Mouse (Mus musculus) gastrocnemius, postnatal 10 days (tissue): ENCODE data around the gene A730071L15Rik. TPM values are rescaled to one million over a fixed set of nuclear protein-coding genes. Genes with fewer than 3 reads are reported as not detected.
A peak's percentile ranks its signal among the peaks of the same experiment; 100 is the strongest.

Experiments used
- DNase-seq: peaks from one replicate; pipeline ENCODE4 v3.0.0; 2021; ENCODE audit warnings: mixed read lengths
- long read RNA-seq, 2 experiments: library from polyadenylated mRNA; stranded (forward); transcript quantifications; one replicate each; pipeline ENCODE4 v2.0.0; 2021
- total RNA-seq, 2 experiments: library from RNA; stranded (reverse); gene quantifications; 2 replicates each; pipeline ENCODE4 v1.2.3; 2021

A730071L15Rik gene
- total RNA-seq: not detected
- long read RNA-seq, experiment 1: 0 reads
- long read RNA-seq, experiment 2: 0 reads

DNA sequence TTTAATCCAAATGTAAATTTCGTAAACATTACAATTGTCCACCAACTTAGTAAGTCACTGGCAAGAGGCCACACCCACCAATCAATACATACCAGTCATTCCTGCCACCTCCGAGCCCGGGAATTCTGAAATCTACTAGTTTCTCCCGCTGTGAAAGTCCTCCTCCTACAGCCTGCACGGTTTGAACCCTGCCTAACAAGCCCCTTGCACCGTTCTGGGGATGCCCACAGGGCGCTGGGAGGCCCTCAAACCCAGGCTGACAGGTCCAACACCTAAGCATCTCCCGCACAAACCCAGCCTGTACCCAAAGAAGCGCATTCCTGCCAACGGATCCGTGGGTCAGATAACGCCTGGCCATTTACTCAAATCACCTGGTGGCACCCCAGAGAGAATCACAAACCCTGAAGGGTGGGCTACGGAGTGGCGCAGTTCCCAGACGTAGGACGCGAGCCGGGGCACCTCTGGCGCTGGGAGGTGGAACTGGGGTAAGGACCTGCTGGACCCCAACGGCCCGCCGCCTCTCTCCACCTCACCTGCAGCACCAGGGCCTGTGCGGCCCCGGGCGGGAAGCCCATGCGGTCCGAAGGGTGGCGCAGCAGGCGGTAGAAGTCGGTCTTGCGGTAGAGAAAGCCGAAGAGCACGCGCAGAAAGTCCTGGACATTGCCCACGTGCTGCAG, at the start of gene A730071L15Rik:
TSS of gene A730071L15Rik (plus strand) at position 620 of the 677 bp plus-strand sequence.
- DNase-seq: no peak

DNA sequence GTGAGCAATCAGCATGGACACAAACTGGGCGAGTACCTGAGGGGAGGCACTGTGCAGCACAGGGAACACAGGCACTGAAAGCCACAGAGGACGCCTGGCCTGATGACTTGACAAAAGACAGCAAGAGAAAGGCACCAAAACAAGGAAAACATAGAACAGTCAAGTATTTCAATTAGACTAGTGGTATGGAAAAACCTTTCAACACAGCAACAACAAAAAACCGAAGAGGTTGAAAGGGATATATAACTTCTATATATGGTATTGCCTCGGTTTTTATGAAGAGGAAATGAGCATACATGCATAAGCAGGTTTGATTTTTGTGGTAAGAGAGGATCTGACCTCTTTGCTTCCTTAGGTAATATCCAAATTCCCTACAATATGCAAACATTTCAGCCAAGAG, 47.0 kb upstream of the A730071L15Rik start:
- DNase-seq: no peak

DNA sequence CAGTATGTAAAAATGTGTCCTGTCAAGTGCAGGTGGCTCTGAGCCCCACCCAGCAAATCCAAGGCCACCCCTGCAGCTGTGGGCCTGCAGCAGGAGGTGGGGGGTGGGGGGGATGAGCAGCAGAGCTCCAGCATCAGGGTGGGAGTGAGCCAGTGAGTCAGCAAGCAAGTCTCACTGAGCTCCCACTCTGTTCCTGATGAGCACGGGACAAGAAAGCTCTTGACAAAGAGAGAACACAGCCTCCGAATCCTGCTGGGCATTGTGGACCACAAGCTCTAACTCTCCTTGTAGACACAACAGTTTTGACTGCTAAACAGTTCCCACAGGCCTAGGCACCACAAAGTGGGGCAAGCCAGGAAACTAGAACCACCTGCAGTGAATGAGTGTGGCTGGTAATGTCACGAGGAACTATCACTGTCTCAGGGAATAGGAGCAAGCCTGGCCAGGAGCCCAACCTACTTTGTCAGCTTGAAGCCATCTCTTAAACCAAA, 45.6 kb upstream of the A730071L15Rik start:
- no peak for DNase-seq

DNA sequence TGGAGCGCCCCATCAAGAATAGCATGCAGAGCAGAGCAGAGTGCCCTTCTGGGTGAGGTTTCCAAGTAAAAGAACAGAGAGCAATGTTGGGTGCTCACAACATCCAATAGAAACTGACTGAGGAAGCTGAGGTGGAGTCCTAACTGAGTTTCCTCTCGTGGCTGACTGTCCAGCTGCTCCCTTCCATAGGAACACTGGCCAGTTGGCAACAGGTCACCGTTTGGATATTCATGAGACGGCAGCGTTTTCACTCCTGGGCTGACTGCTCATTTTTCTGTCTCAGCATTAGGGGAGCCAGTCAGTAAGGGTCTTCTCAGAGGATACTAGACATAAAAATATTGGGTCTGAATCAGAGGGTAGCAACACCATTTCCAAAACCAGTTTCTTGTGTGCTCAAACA, 43.2 kb upstream of the A730071L15Rik start:
- peak; percentile 36 for DNase-seq

DNA sequence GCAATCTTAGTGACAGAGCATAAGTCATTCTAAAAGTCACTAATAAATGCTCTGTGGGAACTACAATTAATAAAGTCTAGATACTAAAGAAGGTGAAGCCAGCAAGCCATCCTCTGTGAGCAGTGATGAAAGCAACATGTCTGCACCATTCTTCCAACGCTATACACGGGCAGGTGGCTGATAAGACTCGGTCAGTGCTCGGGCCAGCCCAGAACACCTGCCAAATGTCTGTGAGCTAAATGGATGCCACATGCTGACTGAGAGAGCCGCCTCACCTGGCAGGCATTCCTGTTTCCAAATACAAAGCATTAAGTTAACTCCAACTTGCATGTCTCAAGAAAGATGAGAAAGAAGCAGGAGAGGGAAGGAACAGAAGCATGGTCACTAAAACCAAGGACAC, 42.7 kb upstream of the A730071L15Rik start:
- no peak for DNase-seq

DNA sequence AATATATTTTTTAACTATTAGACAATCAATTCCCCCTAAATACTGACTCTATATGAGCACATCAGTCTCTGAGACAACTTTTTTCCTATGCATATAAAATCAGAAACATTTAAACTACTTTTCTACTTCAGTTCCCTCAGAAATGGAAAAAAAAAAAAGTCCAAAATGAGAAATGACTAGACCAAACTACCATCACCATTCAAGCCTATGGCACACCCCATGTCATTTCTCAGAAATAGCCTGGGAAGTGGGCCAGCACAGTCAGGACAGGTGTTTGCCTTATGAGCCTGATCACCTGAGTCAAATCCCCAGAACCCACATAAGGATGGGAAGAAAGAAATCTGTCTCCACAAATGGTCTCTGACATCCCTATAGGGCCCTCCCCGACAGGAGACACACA, 41.3 kb upstream of the A730071L15Rik start:
- DNase-seq: no peak

DNA sequence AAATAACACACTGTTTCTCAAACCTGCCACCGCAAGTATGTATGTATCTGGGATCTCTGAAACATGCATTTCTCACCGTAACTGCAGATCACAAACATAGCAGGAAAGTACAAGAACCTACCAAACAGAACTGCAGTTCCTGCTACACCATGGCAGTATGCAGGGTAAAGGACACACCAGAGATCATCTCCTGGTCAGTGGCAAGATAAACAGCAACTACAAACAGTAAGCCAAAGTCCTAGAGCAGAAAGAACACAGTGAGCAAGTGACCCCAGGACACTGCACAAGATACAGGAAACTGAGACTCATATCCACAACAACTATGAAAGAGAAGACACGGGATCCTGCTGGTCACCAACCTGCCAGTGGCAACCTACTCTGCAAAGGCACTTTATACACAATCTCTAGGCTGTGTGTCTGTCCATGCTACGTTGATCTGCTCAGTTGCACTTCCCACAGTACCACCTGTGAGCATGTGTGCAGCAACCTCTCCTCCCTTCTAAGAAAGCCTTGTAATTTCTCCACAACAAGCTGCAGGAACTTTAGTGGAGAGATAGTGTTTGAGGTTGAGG, 40.0 kb upstream of the A730071L15Rik start:
- DNase-seq: no peak

DNA sequence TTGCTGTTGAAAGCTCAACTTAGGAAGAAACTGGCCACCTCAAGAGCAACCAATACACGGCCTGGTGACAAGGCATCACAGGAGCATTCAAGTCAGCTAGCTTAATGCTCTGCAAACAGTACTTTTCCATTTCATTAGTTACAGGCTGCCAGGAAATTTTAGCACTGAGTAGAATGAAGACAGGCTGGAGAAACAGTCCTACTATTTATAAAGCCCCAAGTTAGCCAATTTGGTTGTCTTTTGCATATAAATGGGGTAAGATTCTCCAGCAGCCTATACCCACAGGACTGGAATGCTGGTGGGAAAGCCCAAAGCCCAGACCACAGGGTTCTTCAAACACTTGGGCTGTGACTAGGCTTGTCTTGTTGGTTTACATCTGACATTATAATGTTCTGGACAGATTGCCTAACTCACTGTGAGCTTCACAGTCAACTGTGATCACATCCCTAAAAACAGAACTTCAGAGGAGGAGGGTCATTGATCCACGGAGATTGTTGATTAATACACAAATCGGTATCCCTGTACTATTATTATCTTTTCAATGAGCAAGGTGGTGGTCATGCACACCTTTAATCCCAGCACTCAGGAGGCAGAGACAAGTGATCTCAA, 39.1 kb upstream of the A730071L15Rik start:
- DNase-seq: no peak

DNA sequence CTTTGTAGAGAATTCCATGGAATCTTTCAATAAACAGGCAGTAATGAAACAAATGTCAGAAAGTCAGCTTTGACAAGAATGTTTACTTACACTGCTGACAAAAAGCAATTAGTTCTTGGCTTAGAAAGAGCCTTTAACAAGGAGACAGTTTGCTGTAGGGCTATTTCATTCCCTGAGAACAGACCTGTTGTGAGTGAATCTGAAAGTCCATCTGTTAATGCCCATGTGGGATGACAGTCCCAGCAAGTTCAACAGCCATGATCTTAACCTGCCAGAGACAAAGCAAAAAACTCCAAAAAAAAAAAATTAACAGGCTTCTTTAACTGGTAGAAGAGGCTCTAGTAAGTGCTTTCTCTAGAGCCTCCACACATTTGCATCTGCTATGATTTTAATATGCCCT, 38.3 kb upstream of the A730071L15Rik start:
- DNase-seq: no peak

DNA sequence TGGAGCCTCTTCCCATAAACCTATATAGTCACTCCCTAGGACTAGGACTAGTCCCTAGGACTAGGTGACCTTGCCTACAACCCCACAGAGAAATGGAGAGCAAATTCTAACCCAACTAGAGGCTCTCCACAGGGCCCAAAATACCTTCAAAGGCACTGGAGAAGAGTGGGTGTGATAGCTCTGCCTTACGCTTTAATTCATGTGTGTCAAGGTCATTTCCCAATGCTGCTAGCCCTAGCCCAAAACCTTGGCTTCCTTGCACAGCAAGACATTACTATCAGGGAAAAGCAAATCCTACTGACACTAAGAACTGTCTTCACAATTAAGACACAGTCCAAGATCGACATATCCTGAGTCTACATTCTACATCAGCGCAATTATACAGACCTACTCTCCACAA, 36.8 kb upstream of the A730071L15Rik start:
- DNase-seq: no peak

DNA sequence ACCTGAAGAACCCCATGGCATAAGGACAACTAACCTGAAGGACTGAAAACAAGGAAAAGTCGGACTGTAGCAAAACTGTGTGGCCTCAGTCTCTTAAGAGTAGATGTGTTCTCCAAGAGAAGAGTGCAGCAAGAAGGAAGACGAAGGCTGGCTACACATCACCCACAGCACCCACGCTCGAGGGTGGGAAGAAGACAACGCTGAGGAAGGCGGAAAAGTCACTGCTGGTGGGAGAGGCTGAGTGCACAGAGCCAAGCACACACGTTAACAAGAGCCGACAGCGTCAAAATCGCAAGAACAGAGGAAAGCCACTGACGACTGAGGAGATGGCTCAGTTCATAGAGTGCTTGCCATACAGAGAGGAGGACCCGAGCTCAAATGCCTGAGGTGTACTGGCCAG, 36.1 kb upstream of the A730071L15Rik start:
- no peak for DNase-seq

DNA sequence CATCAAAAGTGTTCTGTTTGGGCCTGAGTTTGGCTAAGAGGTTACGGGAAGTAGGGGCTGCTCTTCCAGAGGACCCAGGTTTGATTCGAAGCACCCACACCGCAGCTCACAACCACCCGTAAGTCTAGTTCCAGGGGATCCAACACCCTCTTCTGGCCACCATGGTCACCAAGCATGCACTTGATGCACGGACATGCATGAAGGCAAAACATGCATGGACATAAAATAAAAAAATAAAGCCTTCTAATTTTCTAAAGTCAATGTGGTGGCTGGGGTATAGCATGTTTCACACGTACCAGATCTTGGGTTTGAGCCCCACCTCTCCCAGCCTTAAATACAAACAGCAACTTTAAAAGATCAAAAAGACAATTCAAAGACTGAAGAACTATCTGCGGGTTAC, 35.0 kb upstream of the A730071L15Rik start:
- DNase-seq: no peak

DNA sequence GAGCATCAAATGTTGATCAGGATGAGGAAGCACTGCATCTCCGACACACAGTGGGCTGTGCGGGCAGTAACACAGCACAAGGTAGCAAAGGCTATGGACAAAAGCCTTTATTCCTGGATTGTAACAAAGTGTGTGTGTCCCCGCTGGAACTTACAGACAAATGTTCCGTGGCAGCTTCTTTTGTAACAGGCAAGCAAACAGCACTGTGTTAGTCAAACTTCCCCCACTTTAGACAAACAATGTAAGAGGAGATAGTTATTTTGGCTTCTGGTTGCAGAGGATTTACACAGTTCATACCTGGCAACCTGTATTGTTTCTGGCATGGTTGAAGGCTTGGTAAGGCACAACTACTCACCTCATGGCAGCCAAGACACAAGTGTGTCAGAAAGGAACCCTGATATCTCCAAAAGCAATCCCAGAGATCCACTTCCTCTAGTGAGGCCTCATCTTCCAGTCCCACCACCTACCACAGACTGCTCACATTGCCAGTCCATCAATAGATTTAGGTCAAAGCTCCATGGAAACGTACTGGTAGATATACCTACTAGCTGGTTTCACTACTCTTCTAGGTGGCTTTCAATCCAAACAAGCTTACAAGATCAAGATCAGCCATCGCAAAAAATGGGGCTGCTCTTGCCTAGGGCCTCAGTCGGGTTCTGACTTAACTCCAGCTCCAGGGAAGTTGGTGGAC, 34.3 kb upstream of the A730071L15Rik start:
- no peak for DNase-seq

DNA sequence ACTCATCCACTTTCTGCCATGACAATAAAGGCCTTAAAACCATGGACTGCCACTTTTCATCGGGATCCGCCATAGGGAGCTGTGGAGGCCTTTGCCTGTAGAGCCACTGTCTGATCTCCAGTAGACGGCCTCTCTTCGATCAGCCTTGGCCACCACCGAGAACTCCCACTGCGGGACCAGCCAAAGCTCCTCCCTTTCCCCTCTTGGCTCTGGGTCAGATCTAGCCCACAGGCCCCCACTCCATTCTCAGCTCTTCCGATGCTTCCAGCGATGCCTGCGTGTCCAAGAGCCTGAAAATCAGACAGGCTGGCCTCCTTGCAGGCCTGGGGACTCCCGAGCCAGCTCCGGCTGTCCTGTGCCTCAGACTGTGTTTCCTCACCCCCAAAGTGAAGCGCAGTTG, 33.5 kb upstream of the A730071L15Rik start:
- DNase-seq: no peak

DNA sequence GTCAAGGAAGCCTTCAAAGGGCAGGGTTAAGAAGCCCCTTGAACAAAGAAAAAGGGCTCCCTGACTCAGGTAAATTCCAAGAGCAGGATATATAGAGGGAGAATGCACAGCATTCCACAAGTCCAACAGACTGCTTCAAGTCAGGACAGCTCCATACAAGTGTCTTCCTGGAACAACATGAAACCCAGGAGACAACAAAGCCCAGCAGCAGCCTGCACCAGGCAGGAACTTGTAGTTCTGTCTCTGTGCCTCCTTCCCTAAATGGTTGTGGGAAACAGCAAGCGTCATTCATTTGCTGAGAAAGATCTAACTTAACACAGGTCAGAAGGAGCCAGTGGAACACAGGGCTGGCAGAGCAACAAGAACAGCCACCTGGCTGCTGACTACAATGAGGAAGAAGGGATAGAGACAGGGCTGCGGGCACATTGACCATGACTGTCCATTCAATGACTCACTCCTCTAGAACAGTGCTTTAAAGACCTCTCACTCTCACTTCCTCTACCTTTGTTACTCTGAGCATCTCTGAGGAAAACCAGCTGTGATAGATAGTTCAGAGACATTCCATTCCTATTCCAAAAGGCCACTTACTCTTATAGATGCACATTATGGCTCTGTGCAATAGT, 30.7 kb upstream of the A730071L15Rik start:
- no peak for DNase-seq

DNA sequence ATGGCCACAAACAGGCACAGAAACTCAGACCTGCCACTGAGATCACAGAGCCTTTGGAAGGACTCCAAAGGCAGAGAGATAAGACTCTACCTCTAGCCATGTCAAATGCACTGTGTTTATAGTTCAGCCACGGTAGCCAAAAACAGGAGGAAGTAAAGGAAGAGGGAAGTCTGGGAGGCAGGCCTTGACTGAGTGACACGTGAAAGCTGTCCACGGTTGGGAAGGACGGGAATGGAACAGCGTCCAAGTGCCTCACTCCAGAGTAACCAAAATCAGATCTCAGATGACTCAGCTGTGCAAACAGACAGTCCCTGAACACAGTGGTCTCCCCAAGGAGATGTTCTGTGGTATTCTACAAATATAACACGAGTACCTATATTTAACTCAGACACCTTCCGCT, 25.1 kb upstream of the A730071L15Rik start:
- no peak for DNase-seq

DNA sequence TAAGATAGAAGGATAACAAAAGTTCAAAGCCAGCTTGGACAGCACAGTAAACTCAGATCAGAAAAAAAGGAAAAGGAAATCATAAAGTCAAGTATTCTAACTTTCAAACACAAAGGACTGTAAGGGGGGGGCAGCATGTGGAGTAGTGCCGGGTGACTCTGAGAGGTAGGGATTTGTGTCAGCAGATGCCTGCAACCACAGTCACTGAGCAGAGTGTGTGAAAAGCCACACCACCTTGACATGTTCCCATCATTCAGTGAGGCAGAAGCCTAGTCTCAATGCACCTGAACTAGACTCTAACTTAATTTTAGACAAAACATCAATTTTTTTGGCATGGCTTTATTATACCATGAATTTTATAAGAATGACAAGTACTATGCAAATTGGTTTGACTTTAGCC, 24.3 kb upstream of the A730071L15Rik start:
- no peak for DNase-seq

DNA sequence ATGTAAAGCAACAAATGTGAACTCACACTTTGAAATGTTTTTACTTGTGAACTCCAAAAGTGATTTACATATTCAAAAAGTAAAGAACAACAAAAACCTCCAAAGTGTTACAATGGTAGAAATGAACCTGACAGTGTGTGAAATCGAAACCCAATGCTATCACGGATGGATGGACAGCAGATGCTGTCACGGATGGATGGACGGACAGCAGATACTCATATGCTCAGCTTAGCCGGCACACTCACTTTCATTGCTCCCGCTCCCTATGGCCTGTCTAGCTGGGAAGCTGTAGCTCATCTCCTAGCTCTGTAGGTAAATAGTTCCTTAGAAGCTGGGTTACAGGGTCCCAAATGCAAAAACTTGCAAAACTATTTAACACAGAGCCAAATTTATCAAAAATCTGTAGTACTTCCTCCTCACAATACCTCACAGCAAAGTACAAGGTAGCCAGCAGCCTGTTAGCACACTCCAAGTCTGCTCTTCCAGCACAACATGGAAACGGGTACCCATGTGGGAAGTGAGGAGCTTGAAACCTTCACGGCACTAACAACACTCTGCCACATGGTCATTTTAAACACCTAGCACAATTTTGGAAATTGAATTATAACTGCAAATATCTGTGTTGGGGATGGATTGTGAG, 21.9 kb upstream of the A730071L15Rik start:
- DNase-seq: no peak

DNA sequence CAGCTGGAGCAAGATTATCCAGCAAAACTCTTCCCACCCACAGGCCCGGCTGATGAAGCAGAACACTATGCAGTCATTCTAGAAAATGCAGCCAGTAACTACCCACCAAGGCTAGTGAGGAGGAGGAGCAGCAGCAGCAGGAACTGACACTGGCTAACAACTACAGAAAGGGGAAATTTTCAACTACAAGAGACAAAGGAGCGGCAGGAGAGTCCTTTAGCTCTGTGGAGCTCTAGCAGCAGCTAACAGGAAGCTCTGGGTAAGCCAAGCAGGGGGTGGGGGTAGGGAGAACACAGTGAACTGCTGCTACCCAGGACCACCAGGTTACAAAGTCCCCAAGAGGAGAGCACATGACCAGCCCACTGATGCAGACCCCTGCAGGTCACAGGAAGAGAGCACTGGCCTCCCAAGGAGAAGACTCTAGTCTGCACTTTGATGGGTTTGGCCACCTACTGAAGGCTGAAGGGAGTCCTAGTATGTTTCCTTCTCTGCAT, 21.1 kb upstream of the A730071L15Rik start:
- no peak for DNase-seq

DNA sequence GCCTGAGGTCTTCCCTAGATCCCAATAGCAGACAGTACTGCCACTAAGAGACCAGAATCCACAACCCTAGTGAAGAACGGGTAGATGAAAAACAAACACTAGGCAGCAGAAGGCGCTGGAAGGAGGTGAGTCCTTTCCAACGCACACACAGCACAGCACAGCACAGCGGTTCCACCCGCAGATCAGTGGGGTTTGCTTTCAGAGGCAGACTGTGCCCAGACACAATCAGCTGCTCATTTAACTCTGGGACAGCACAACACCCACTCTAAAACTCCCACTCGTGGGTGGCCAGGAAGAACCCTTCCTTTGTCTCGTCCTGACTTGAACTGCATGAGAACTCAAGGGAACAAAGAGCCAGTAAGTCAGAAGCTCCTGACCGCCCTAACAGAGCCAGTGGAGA, 20.6 kb upstream of the A730071L15Rik start:
- no peak for DNase-seq

DNA sequence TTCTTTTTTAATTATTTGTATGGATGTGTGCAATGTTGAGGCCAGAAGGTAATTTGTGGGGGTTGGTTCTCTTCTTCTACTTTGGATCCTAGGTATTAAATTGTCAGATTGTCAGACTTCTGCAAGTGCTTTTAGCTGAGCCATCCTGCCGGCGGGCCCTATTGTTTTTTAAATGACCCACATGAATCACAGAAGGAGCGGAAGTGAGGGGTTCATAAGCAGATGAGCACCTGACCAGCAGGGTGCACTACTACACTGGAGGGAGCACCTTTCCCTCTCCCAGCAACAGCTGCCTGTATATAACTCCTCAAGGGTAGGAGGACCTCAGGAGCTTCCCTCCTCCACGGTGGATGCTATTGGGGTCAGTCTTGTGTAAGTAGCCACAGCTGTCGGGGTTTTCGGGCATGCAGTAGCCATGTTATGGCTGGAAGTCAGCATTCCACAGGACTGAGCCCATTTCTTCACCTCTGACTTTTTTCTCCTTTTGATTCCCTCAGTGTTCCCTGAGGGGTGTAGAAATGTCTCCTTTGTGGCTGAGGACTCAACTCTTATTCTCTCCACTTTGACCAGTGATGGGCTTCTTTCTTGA, 18.9 kb upstream of the A730071L15Rik start:
- no peak for DNase-seq

DNA sequence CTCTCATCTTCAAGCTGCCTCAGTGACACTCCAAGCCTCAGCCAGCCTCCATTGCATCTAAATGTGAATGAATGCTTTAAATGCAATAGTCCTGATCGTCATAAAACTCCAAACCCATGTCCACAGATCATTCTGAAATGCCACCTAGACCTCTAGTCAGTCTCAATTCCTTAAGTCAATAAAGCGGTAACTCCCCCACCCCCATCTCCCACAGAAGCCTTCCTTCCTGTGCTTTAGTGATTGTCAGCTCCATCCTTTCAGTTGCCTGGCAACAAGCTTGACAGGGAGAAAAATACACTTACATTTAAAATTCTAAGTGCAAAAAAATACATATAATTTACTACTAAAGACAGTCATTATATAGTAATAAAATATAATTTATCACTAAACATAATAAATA, 16.6 kb upstream of the A730071L15Rik start:
- no peak for DNase-seq
